Mouse (Mus musculus) lung, embryonic 14.5 days (tissue): ENCODE measurements around the gene Riok2. TPM values are rescaled to one million over a fixed set of nuclear protein-coding genes. Genes with fewer than 3 reads are reported as not detected.
A peak's percentile ranks its signal among the peaks of the same experiment; 100 is the strongest.

Source experiments
- ATAC-seq: fragments of 200-750 bp; cut with Nextera tagmentation; 2 replicates; pipeline ENCODE4 v1.8.0; 2017; ENCODE audit warnings: mild to moderate bottlenecking, moderate TSS enrichment, moderate library complexity; ENCODE audit not compliant: insufficient read depth
- DNase-seq: peaks from one replicate; pipeline ENCODE4 v3.0.0-alpha.2; 2015
- H3K27ac ChIP-seq: fragments of 300-500 bp; sonication (generic); 2 replicates; pipeline ENCODE4 v1.5.1; 2014; ENCODE audit warnings: low read depth, mild to moderate bottlenecking, moderate library complexity
- H3K27me3 ChIP-seq: fragments of 300-500 bp; sonication (generic); 2 replicates; pipeline ENCODE4 v1.6.1; 2014; ENCODE audit warnings: low read length, control low read depth; ENCODE audit not compliant: insufficient read depth
- H3K36me3 ChIP-seq: fragments of 300-500 bp; sonication (generic); 2 replicates; pipeline ENCODE4 v1.6.1; 2014; ENCODE audit warnings: control low read depth; ENCODE audit not compliant: insufficient read depth
- H3K4me1 ChIP-seq: fragments of 300-500 bp; sonication (generic); 2 replicates; pipeline ENCODE4 v1.6.1; 2014; ENCODE audit warnings: antibody characterized with exemption, control low read depth; ENCODE audit not compliant: insufficient read depth
- H3K4me2 ChIP-seq: fragments of 300-500 bp; sonication (generic); 2 replicates; pipeline ENCODE4 v1.6.1; 2014; ENCODE audit warnings: mild to moderate bottlenecking
- H3K4me3 ChIP-seq: fragments of 300-500 bp; sonication (generic); 2 replicates; pipeline ENCODE4 v1.5.1; 2014; ENCODE audit warnings: low read depth, low read length
- H3K9ac ChIP-seq: fragments of 300-500 bp; sonication (generic); 2 replicates; pipeline ENCODE4 v1.6.1; 2014
- H3K9me3 ChIP-seq: fragments of 300-500 bp; sonication (generic); 2 replicates; pipeline ENCODE4 v1.6.1; 2016; ENCODE audit warnings: low read depth, low read length, control low read depth
- CTCF ChIP-seq: IDR thresholded peaks from 2 replicates; pipeline ENCODE4 v1.5.1; 2016; ENCODE audit warnings: antibody characterized with exemption, low read depth
- WGBS: fragments of 180-500 bp; shearing (Covaris S2); extraction: QIAGEN DNeasy Blood & Tissue Kit; methylation state at CpG from one replicate; pipeline ENCODE4 v1.1.7; 2014; 5-methylcytosine and 5-hydroxymethylcytosine counted together
- polyA plus RNA-seq: library from polyadenylated mRNA; unstranded; fragments of >200 nt; fragmentation: Nextera tagmentation; extraction: Ambion mirVana; gene quantifications from 2 replicates; pipeline ENCODE4 v1.2.1, GENCODE M21; 2014

The Riok2 gene
- polyA plus RNA-seq, 1 experiment from 2014 or later: 26.8 TPM

- no peaks in the 10 kb centered on the region for H3K27me3 ChIP-seq
- H3K9me3 ChIP-seq: no peaks in the 10 kb centered on the region
- H3K36me3 ChIP-seq: no peaks in the 10 kb centered on the region
- no peak overlapping the region for H3K4me3 ChIP-seq
- no peak for TF ChIP-seq CTCF
- DNase-seq: no peak
- 79% methylated on average over 6 of the region's 6 CpGs for WGBS
- no peak overlapping the region for H3K27ac ChIP-seq
- H3K4me2 ChIP-seq: no peak overlapping the region
- no peak for ATAC-seq
- no peak overlapping the region for H3K9ac ChIP-seq
- no peaks in the 10 kb centered on the region for H3K4me1 ChIP-seq
Observed at GRCm38 (mm10) chr17:17408720-17409478, 34.8 kb downstream of the Riok2 start.

GRCm38 (mm10) chr17:17409601-17410000 lies 35.5 kb downstream of the Riok2 start:
- Histone ChIP-seq H3K27me3 (no peaks in the 10 kb centered on the region), H3K4me1 (no peaks in the 10 kb centered on the region), H3K27ac (no peak overlapping the region), H3K36me3 (no peaks in the 10 kb centered on the region), H3K4me3 (no peak overlapping the region), H3K9ac (no peak overlapping the region), H3K9me3 (no peaks in the 10 kb centered on the region), H3K4me2 (no peak overlapping the region)
- ATAC-seq (no peak), DNase-seq (peak; percentile 34)
- TF ChIP-seq CTCF: 0 out of 2 replicates have a peak, but pooled peaks have one; percentile 22
- 13% methylated on average over 2 of the region's 2 CpGs for WGBS

DNA sequence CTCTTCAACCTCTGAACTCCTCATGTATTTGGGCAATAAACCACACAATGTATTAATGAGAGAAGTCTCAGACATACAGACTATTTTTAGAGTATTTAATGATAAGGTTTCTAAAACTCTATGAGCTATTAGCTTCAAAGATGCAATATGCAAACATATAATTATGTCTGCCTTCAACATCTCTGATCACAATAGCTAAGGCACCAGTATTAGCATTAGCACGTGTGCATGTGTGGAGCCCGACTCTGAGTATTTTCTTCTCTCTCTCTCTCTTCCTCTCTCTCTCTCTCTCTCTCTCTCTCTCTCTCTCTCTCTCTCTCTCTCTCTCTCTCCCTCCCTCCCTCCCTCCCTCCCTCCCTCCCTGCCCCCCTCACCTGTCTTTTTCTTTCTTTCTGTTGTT lies 37.3 kb downstream of the Riok2 start:
- Histone ChIP-seq H3K27ac (no peak overlapping the region), H3K4me2 (no peak overlapping the region), H3K27me3 (no peaks in the 10 kb centered on the region), H3K9ac (no peak overlapping the region), H3K9me3 (no peaks in the 10 kb centered on the region), H3K36me3 (no peaks in the 10 kb centered on the region), H3K4me1 (no peaks in the 10 kb centered on the region), H3K4me3 (no peak overlapping the region)
- no peak for DNase-seq
- no peak for TF ChIP-seq CTCF
- 70% methylated on average over 2 of the region's 2 CpGs for WGBS
- no peak for ATAC-seq

- TF ChIP-seq CTCF: no peak
- no peak for ATAC-seq
- Histone ChIP-seq H3K27me3 (no peaks in the 10 kb centered on the region), H3K4me1 (no peaks in the 10 kb centered on the region), H3K9ac (no peak overlapping the region), H3K27ac (no peak overlapping the region), H3K4me2 (no peak overlapping the region), H3K9me3 (no peaks in the 10 kb centered on the region), H3K4me3 (no peak overlapping the region), H3K36me3 (no peaks in the 10 kb centered on the region)
- WGBS: 79% methylated on average over 2 of the region's 2 CpGs
- no peak for DNase-seq
Observed at GRCm38 (mm10) chr17:17412176-17412575, 38.1 kb downstream of the Riok2 start.

DNA sequence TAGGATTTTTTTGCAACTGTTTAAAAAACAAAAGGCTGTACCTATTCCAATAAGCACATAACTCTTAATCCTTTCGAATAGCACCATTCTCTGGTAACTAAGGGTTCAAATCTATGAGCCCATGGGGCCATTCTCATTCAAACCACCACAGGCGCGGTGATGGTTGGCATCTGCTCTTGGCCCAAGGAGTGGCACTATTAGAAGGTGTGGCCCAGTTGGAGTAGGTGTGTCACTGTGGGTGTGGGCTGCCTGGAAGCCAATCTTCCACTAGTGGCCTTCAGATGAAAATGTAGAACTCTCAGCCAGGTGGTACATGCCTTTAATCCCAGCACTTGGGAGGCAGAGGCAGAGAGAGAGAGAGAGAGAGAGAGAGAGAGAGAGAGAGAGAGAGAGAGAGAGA lies 40.1 kb downstream of the Riok2 start:
- Histone ChIP-seq H3K4me1 (no peaks in the 10 kb centered on the region), H3K9ac (no peak overlapping the region), H3K27me3 (no peaks in the 10 kb centered on the region), H3K4me2 (no peak overlapping the region), H3K9me3 (no peaks in the 10 kb centered on the region), H3K4me3 (no peak overlapping the region), H3K36me3 (no peaks in the 10 kb centered on the region), H3K27ac (no peak overlapping the region)
- TF ChIP-seq CTCF: no peak
- 96% methylated on average over 3 of the region's 3 CpGs for WGBS
- no peak for DNase-seq
- no peak for ATAC-seq

GRCm38 (mm10) chr17:17424609-17425307 lies 50.6 kb downstream of the Riok2 start:
- H3K4me2 ChIP-seq: no peak overlapping the region
- H3K9me3 ChIP-seq: no peaks in the 10 kb centered on the region
- WGBS: 41% methylated on average over 4 of the region's 4 CpGs
- H3K27me3 ChIP-seq: no peaks in the 10 kb centered on the region
- no peak overlapping the region for H3K4me3 ChIP-seq
- peak; percentile 34 for DNase-seq
- no peak overlapping the region for H3K9ac ChIP-seq
- H3K27ac ChIP-seq: peak overlapping the region; percentile 55; the same call in 1 of the 2 replicates
- no peak for TF ChIP-seq CTCF
- no peaks in the 10 kb centered on the region for H3K4me1 ChIP-seq
- H3K36me3 ChIP-seq: no peaks in the 10 kb centered on the region
- ATAC-seq: peak; percentile 60

GRCm38 (mm10) chr17:17425308-17425813 lies 51.3 kb downstream of the Riok2 start:
- peak; percentile 17; the same call in 1 of the 2 replicates for ATAC-seq
- TF ChIP-seq CTCF: no peak
- 52% methylated on average over 4 of the region's 4 CpGs for WGBS

More at GRCm38 (mm10) chr17:17425308-17425813, 51.3 kb downstream of the Riok2 start:
- H3K36me3 ChIP-seq: no peaks in the 10 kb centered on the region
- no peak for DNase-seq
- no peak overlapping the region for H3K4me2 ChIP-seq
- no peaks in the 10 kb centered on the region for H3K4me1 ChIP-seq
- peak overlapping the region; percentile 55; the same call in 1 of the 2 replicates for H3K27ac ChIP-seq
- H3K4me3 ChIP-seq: no peak overlapping the region
- no peaks in the 10 kb centered on the region for H3K27me3 ChIP-seq
- no peaks in the 10 kb centered on the region for H3K9me3 ChIP-seq
- no peak overlapping the region for H3K9ac ChIP-seq
